Mouse (Mus musculus): ENCODE measurements around the gene Acot10.
"Not testable (repeated sequence)": the region's sequence is repeated elsewhere in the genome, so short reads cannot be mapped to it uniquely, and the experiment has no call there.

Gene Acot10

GRCm38 (mm10) chr15:20666650-20667049 lies at the start of gene Acot10:
Gene Acot10 (minus strand): TSS chr15:20666750.
- no peak for DNase-seq (ENCODE audit: low spot score in 2 of 2)

GRCm38 (mm10) chr15:20711859-20712258 lies 45.3 kb upstream of the Acot10 start:
- no peak for DNase-seq (ENCODE audit: low spot score in 2 of 2)

DNA sequence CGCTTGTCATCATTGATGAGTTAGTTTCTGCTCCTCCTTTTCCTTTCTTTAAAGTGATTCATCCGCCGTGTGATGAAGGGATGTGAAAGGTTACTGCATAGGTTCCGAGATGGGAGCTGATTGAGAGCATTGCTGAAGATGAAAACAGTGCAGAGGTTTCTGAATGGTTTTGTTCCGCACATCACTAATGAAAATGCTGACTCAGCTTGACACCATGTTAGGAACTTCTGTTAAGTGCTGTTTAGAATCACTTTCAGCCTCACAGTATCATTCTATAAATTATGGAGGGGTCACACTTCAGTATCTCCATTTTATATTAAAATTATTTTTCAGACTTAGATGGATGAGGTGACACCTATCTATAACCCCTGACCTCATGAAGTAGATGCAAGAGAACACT lies 29.7 kb upstream of the Acot10 start:
- no peak for DNase-seq (ENCODE audit: low spot score in 2 of 2)

GRCm38 (mm10) chr15:20684200-20684599 lies 17.6 kb upstream of the Acot10 start:
- DNase-seq (ENCODE audit: low spot score in 2 of 2): no peak

DNA sequence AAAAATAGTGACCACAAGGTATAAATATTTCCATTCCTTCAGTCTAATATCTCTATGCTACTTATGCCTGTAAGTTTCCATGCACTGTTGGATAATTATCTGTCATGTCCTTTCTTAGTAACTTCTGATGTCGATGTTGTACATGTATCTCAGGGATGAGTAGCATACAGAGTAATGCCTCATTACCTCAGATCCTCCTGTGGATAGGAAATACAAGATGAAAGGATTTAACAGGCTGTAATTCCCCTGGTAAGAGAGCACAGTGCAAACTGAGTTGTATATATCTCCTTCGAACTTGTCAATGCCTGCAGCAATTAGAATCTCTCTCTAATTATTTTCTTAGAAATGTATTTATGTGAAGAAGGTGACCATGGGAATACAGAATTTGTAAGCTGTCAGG lies 16.2 kb upstream of the Acot10 start:
- no peak for DNase-seq (ENCODE audit: low spot score in 2 of 2)

DNA sequence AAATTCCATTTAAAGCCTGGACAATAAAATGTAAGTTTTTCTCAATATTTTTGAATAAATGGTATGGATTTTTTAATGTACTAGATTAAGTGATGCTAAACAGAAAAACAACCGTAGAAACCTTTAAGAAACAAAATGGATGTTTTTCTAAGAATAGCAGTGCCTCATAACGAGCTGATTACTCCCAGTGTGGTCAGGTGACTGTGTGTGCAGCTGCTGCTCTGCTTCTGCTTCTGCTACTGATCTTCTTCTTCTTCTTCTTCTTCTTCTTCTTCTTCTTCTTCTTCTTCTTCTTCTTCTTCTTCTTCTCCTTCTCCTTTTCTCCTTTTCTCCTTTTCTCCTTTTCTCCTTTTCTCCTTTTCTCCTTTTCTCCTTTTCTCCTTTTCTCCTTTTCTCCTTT lies 3.0 kb upstream of the Acot10 start:
- not testable (repeated sequence) for DNase-seq (ENCODE audit: low spot score in 2 of 2)

- DNase-seq (ENCODE audit: low spot score in 2 of 2): no peak
These were observed 1.4 kb upstream of the Acot10 start for GRCm38 (mm10) chr15:20667989-20668388.

DNA sequence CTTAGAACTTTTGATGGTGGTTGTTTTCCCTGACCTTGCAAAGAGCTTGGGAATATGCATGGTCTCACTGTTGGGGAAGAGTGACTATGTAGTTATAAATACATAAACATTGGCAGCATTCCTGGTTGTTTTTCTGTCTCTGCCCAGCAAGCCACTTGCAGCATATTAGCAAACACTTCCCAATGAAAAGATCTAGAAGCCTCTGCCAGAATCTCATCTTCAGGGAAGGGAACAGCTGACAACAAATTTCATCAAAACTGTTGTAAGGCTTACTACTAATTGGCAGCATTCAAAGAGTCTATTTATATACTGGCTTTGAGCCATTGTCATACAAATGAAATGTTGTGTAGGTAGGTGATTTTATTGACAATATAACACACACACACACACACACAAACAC lies 800 bp upstream of the Acot10 start:
- DNase-seq (ENCODE audit: low spot score in 2 of 2): no peak

GRCm38 (mm10) chr15:20660221-20660620 lies 6.3 kb downstream of the Acot10 start:
- DNase-seq (ENCODE audit: low spot score in 2 of 2): no peak

DNA sequence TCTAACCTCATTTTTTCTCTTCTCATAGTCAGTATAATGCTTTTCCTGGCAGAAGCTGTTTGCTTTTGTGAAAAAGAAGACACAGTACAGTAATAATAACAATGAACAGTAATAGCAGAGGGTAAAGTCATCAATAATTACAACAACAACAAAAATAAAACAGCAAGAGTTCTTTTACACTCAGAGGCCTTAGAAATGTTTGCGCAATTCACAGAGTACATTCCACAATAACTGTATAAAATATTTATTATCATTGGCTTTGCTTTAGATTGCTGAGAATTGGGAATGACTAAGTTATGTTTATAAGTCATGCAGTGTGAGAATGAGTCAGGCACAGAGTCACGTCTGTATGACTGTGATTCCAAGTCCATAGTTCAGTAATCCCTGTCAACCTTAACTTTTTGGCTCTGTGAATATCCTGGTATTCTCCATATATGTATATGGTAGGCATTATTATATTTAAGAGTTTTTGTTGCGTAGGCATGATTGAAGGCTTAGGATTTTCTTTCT lies 23.6 kb downstream of the Acot10 start:
- DNase-seq (ENCODE audit: low spot score in 2 of 2): no peak

- no peak for DNase-seq (ENCODE audit: low spot score in 2 of 2)
These were observed 27.4 kb downstream of the Acot10 start for GRCm38 (mm10) chr15:20639155-20639554.

GRCm38 (mm10) chr15:20634593-20634992 lies 32.0 kb downstream of the Acot10 start:
- no peak for DNase-seq (ENCODE audit: low spot score in 2 of 2)
